Mouse (Mus musculus): ENCODE results near the gene Scmh1.
A peak's percentile ranks its signal among the peaks of the same experiment; 100 is the strongest.

The Scmh1 gene

GRCm38 (mm10) chr4:120404778-120405143, 320 bp upstream of the Scmh1 start:
- DNase-seq (ENCODE audit: extremely low read depth, insufficient read length, low spot score), result peak; percentile 48

- no peak for DNase-seq (ENCODE audit: extremely low read depth, insufficient read length, low spot score)
Measured at GRCm38 (mm10) chr4:120405806-120406638, 941 bp downstream of the Scmh1 start.

- no peak for DNase-seq (ENCODE audit: extremely low read depth, insufficient read length, low spot score)
Measured at GRCm38 (mm10) chr4:120406639-120407273, 1.7 kb downstream of the Scmh1 start.

- DNase-seq (ENCODE audit: extremely low read depth, insufficient read length, low spot score), result no peak
Measured at GRCm38 (mm10) chr4:120418053-120418452, 13.0 kb downstream of the Scmh1 start.

- no peak for DNase-seq (ENCODE audit: extremely low read depth, insufficient read length, low spot score)
Measured at GRCm38 (mm10) chr4:120420193-120420592, 15.1 kb downstream of the Scmh1 start.

- DNase-seq (ENCODE audit: extremely low read depth, insufficient read length, low spot score), result no peak
Measured at GRCm38 (mm10) chr4:120420685-120421084, 15.6 kb downstream of the Scmh1 start.

DNA sequence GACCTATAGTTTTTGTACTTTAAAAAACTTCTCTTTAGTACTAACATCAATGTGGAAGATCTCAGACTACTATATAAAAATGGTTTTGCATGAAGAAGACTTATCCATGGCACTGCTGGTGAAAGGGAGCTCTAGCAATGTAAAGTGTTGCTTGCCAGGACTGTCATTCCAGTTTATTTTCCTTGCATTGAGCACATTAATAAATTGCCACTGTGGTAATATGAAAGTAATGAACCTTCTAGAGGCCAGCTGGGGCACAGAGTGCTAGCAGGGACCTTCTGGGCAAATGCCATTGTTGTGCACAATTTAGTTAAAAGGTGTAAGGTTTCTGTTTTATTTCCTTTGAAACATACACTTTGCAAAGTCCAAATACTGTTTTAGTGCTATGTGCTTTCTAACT, 25.5 kb downstream of the Scmh1 start:
- no peak for DNase-seq (ENCODE audit: extremely low read depth, insufficient read length, low spot score)

DNA sequence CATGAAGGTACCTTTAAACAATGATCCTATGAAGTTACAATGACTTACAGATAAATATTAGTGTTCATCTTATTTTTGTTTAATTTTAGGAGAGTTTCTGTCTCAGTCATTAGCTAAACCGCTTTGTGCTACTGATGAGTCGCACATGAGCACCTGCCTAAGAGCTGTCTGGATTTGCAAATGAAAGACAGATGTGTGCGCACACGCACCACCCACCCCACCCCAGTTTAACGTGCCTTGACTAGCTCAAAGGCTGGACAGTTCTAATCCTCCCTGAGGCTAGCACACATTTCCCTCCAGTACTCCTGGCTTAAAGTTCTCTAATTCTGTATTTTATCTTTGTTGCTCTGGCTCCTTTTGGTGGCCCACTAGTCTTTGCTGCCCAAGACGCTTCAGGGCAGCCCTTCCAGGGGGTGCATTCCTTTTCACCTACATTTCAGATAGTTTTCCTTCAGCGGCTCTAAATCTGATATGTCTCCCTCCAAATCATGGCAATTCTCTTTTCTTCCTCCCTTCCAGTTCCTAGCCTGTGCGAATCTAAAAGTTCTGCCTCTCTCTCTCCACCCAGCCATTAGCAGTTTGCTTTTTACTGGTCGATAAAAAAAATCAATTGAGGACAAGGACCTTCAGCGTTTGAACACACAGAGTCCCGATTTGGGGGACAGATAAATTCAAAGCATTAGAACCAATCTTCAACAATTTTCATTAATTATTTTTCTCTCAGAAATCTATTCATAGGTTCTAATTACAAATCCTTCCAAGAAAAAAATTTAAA, 27.7 kb downstream of the Scmh1 start:
- DNase-seq (ENCODE audit: extremely low read depth, insufficient read length, low spot score), result no peak

- DNase-seq (ENCODE audit: extremely low read depth, insufficient read length, low spot score), result no peak
Measured at GRCm38 (mm10) chr4:120461741-120462140, 56.7 kb downstream of the Scmh1 start.

- DNase-seq (ENCODE audit: extremely low read depth, insufficient read length, low spot score), result no peak
Measured at GRCm38 (mm10) chr4:120472946-120473345, 67.9 kb downstream of the Scmh1 start.

- DNase-seq (ENCODE audit: extremely low read depth, insufficient read length, low spot score), result peak; percentile 40
Measured at GRCm38 (mm10) chr4:120487707-120488106, 82.6 kb downstream of the Scmh1 start.

GRCm38 (mm10) chr4:120506955-120507354, 101.9 kb downstream of the Scmh1 start:
- no peak for DNase-seq (ENCODE audit: extremely low read depth, insufficient read length, low spot score)

- DNase-seq (ENCODE audit: extremely low read depth, insufficient read length, low spot score), result no peak
Measured at GRCm38 (mm10) chr4:120511203-120511602, 106.1 kb downstream of the Scmh1 start.

DNA sequence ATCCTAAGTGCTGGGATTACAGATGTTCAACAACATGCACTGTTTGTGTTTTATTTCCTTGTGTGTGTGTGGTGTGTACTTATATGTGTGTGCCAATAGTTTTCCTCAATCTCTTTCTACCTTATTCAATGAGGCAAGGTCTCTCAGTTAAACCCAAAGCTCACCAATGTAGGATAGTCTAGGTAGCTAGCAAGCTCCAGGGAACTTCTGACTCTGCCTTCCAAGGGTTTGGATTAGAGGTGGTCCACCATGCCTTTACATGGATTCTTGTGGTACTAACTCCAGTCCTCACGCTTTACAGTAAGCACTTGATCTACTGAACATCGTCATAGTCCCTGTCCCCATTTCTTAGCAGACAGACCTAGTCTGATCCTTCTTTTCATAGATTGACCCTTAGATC, 109.3 kb downstream of the Scmh1 start:
- DNase-seq (ENCODE audit: extremely low read depth, insufficient read length, low spot score), result no peak

DNA sequence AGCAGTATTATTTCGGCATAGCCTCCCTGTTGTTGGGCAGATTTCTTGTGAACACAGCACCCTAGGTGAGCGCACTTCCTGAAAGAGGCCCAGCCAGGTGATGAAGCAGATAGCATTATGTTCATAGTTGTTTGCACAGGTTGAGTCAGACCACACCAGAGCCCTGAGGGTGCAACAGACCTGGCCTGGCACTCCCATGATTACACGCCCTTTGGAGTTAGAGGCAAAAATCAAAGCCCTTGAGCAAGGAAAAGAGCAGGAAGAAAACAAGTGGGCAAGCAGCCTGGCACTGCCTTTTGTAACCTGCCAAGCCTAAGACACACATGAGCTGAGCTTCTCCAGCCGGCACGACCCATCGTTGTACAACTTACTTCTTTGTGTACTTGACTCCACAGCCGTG, 111.4 kb downstream of the Scmh1 start:
- DNase-seq (ENCODE audit: extremely low read depth, insufficient read length, low spot score), result no peak

- no peak for DNase-seq (ENCODE audit: extremely low read depth, insufficient read length, low spot score)
Measured at GRCm38 (mm10) chr4:120516907-120517306, 111.8 kb downstream of the Scmh1 start.

DNA sequence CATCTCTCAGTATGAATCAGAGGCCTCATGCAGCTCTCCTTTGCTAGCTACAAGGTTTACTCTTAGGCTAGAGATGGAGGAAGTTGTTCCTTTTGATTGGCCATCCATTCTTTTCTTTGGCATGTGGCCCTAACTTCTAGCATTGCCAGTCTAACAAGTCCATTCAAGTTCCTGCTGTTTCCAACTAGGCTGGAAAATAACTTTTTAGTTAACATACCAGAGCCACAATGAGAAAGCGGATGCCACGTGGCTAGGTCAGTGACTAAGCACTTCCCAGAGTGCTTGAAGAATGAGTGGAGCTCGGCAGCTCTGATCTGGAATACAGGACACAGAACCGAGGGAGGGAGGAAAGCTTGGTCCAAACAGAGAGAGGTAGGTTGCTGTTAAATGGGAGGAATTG, 112.3 kb downstream of the Scmh1 start:
- DNase-seq (ENCODE audit: extremely low read depth, insufficient read length, low spot score), result peak; percentile 68

GRCm38 (mm10) chr4:120521761-120522160, 116.7 kb downstream of the Scmh1 start:
- no peak for DNase-seq (ENCODE audit: extremely low read depth, insufficient read length, low spot score)

DNA sequence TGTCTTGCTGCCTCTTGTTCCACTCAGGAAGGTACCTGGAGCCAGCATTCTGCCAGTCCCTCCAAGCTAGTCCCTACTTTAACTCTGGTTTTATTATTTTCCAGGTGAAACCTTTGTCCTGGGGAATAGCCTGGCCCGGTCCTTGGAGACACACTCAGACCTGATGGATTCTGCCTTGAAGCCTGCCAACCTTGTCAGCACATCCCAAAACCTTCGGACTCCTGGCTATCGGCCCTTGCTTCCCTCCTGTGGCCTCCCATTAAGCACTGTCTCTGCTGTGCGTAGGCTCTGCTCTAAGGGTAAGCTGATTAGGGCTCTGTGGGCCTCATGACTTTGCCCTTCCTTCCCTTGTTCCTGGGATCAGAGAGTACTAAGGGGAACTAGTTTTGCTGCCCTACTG, 117.3 kb downstream of the Scmh1 start:
- no peak for DNase-seq (ENCODE audit: extremely low read depth, insufficient read length, low spot score)

DNA sequence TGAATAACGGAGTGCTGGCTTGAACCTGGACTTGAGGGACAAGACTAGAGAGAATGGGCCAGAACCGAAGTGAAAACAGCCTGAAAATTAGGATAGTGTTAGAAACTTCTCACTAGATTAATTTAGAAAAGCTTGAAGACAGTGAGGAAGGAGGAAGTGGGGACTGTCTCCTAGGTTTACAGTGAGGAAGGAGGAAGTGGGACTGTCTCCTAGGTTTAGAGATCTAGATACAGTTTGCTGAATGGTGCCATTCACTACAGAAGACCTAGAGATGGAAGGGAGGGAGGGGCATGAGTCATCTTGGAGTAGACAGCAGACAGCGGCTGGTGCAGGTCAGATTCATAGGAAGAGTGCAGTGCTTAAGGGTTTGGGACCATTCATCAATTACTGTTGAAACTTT, 118.0 kb downstream of the Scmh1 start:
- no peak for DNase-seq (ENCODE audit: extremely low read depth, insufficient read length, low spot score)

GRCm38 (mm10) chr4:120528171-120528570, 123.1 kb downstream of the Scmh1 start:
- no peak for DNase-seq (ENCODE audit: extremely low read depth, insufficient read length, low spot score)

- DNase-seq (ENCODE audit: extremely low read depth, insufficient read length, low spot score), result no peak
Measured at GRCm38 (mm10) chr4:120531986-120532385, 126.9 kb downstream of the Scmh1 start, which contains the start of gene Slfnl1. Gene Slfnl1 (plus strand): TSS chr4:120532231.

Measured in 3134 (cell line).